Mouse (Mus musculus): Measurements from ENCODE around the gene Tceanc2.

Tceanc2 gene

DNA sequence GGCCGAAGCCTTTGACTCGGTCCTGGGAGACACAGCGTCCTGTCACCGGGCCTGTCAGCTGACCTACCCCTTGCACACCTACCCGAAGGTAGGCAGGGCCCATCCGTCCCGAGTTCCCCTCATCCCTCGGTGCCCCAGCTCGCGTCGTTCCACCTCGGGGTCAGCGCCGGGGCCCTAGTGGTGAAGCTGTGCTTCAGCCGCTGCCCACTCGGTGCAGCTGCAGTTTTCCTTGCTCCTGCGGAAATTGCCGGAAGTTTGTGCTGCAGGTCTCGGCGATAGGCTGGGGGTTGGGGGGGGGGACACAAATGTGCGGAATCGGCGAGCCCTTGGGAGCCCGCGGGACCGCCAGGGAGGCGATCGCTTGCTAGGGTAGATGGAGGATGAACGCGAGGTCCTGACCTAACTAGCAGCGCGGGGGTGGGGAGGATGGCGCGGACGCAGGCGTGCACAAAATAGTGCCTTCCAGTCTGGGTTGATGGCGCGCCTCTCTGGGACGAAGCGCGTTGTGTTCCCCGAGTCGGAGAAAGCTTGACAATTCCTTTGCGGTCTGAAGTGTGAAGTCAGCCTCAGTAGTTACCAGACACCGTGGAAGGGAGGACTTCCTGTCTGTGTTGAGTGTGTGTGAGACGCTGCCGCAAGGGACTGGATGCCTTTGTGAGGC lies at the start of gene Tceanc2:
Gene Tceanc2 (minus strand): TSS at position 287 of the 661 bp plus-strand sequence.
- DNase-seq: peak; percentile 50

DNA sequence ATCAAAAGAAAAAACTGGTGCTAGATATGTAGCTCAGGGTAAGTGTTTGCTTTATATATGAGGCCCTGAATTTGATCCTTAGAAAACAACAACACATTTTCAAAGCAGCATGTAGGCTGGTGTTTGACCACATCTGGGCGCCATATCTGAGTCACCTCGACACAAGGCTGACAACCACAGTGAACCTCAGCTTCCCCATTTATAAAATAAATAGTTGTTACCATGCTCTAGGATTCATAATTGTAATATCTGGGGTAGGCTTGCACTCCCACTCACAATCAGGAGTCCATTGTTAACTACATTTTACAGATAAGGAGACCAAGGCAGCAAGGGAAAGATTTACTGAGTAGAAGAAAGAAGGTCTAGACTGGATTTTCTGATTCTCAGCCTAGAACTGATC lies 47.4 kb upstream of the Tceanc2 start:
- DNase-seq: no peak

DNA sequence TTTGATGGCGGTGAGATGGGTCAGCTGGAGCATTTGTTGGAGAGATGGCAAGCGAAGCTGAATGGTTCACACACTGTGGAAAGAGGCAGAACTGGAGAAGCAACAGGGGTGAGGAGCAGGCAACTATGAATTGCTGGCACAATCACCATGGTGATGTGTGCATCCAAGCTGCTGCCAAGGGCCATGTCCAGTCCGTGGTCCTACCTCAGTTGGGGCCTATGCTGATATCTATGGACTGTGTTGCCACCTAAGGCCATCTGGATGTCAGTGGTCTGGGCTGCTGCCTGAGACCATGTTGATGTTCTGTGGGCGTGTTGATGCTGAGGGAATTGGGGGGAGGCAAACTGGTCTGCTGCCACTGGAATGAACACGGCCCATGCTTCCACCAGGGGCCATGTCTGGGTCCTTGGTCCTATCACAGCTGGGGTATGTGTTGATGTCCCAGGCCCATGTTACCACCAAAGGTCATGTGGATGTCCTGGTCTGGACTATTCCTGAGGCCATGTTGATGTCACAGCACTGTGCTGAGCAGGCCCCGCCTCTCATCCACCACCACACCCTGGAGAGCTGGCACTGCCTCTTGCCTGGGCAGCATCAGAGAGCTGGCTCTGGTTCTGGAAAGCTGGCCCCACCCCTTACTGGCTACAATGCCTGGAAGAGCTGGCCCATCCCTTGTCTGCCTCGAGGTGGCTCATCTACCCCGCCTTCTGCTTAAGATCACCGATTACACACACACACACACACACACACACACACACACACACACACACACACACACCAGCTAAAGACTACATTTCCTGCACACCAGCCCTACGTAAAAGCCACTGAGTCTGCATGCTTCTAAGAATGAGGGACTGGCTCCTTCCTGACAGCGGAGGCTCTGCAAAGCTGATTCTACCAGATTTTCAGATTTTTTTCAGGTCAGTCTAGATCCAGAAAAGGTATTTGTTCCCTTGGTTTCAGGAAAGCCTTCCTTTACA lies 44.6 kb upstream of the Tceanc2 start:
- DNase-seq: peak; percentile 59

DNA sequence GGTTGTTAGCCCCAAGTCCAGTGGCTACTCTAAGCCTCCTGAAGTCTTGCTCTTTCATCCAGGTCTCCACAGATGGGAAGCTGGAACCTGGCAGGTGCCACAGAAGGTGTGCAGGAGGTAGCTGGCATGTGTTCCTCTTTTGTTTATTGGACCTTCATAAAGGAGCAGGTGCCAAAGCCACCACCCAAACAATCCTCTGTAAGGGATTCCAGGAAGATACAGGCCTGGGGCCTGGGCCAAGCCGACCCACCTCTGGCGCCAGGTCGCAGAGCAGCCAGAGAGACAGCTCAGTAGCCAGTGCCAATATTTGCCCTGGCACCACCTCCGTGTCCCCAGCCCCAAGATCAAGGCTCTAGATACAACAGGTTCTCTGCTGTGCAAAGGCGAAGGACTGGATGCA lies 42.6 kb upstream of the Tceanc2 start:
- DNase-seq: no peak

DNA sequence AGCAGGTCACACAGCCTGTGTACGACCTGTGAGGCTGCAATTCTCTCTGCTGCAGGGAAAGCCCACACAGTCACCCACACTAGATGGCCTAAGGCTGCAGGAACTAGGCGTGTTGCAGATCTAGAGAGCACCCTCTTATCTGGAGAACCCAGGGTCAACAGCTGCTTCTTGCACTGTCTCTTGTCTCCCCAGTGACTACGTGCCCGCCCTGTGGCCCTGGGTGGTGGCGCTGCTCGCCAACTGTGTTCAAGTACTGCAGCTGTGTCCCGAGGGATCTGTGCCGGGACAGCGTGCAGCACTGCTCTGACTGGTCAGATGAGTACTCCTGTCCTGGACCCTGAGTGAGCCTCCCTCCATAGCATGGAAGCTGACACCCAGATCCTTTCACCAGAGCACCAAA lies 38.7 kb upstream of the Tceanc2 start:
- DNase-seq: no peak

DNA sequence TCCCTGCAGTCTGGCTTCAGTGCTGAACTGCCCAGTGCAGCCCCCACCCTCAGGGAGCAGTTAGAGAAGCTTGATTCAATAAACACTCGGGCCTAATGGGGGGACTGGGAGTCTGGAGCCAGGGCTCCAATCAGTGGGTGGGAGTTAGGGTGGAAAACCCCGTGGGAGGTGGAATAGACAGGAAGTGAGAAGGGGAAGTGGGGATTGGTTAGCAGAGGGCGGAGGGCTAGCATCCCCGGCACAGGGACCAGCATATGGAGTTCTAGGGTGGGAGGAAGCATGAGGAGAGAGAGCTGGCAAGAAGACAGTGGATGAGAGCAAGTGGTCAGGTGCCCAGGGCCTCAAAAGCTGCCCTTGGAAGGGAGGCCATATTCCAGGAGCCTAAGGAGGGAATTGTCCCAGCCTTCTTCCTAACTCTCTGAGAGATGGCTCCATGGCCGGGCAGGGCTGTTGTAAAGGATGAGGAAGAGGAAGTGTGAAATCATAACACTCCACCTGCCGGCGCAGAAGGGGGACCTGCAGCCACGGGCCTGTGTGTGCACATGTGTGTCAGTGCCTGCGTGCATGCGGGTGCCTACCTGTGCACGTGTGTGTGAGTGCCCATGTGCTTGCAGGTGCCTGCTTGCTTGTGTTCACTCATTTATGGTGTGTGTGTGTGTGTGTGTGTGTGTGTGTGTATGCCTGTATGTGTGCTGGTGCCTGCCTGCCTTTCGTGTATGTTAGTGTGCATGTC lies 34.5 kb upstream of the Tceanc2 start:
- no peak for DNase-seq

DNA sequence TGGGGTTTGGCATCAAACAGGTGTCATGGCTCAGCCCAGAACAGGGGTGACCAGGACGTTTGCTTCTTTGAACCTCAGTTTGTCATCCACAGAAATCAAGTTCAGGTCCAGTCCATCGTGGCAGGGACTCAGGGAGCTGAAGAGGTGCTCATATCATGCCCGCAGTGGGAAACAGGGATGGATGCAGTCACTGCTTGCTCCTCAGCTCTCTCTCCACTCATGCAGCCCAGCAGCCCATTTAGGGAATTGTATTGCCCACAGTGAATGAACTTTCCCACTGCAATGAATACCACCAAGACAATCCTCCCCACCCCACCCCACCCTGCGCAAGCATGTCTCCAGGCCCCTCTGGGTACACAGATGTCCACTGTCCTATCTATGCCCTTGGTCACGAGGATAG lies 33.0 kb upstream of the Tceanc2 start:
- no peak for DNase-seq

DNA sequence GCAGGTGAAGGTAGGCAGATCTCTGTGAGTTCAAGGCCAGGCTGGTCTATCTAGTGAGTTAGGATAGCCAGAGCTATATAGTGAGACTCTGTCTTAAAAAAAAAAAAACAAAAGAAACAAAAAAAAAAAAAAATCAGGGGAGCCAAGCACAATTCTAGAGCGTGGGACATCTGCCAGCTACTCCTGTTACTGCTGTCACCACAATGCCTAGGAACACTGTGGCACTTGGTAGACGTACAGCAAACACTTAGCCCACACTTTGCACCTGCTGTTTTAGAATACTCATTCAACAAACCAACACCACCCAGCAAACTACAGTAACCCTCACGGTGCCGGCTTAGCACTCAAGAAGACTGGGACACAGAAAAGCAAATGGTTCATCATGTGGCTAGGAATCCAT lies 32.5 kb upstream of the Tceanc2 start:
- peak; percentile 77 for DNase-seq

DNA sequence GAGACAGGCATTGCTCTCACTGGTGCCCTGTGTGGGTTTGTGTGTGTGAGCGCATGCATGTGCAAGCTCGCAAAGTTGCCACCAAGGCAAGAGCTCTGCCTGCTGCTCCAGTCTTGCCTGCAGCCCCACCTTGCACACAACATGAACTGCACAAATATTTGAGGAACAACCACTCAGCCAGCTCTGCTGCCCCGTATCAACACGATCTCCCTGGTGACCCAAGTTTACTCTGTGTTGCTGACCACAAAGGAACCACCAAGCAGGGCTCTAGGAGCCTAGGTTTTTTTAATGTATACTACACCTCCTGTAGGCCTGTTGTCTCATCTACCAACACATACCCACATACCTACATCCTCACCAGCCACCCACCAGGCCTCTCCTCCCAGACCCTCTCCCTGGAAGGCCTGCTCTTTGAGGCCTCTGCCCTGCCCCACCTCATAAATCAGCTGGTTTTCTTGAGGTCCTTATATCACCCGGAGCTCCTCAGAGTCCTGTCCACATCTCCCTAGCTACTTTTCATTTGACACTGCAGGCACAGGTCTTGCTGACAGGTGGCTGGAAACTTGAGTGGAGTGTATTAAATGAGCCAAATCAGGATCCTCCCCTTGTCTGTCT lies 31.7 kb upstream of the Tceanc2 start:
- peak; percentile 35 for DNase-seq

DNA sequence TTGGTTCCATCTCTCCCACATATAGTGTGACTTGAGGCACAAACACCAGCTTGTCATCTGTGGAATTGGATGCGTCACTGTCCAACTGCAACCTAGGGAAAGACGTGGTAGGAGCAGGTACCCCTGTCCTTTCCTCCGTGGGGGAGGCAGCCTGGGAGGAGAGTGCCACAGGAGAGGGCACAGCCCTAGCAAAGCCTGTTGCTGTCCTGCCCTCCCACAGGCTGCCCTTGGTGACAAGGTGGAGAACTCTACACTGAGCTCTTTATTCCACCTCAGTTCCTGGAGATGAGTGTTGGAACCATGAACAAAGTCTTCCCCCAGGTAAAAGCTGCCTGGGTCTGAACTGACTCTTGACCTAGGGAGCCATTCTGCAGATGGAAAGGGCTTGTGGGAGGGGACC lies 30.0 kb upstream of the Tceanc2 start, which contains the start of gene Ldlrad1:
Gene Ldlrad1 (plus strand): TSS at position 301 of the 400 bp plus-strand sequence.
- no peak for DNase-seq

DNA sequence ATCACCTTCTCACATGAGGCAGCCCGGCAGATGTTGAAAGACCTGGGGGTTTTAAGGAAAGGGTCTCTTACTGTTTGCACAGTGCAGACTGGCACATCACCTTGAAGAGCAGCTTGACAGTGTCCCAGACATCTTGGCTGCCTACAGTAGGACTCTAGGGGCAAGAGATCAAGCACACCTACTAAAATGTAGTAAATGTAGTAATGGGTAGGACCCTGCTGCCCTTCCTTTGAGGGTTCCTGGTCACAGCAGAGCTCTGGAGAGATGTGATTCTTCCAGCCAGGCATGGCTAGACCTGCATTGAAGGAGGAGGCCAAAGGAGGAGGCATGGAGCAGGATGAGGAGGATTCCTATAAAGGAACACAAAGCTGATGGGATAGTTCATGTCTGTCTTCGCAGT lies 28.1 kb upstream of the Tceanc2 start:
- DNase-seq: no peak

DNA sequence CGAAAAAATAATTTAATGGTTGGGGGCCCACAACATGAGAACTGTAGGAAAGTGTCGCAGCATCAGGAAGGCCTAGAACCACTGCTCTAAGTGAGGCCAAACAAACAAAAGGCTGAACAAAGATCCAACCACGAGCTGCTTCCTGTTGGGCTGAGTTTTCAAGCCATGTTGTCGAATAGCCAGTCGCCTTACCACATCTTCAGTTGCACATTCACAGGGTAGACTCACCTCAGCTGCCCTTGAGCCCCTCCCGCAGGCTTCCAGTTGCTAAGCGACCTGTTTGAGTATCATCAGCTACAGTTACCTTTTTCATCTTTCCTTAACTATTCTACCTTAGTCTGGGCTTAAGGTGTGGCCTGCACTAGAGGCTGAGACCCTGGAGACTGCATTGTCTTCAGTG lies 24.1 kb upstream of the Tceanc2 start:
- DNase-seq: no peak

DNA sequence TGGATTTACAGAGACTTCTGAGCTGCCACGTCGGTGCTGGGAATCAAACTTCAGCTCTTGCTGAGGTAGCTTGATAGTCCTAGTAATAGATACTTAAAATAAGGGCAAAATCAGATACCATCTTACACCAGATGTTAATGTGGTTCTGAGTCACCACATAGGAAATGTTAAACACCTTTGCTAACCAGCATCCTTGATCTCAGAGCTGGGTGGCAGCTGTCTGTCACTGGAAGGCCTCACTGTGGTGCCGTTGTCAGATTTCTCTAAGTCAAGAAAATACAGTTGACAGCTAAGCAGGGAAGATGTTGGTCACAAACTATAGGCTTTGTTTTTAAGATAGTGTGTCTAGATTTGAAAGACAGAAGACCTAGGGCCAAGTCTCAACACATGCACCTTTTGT lies 22.9 kb upstream of the Tceanc2 start:
- DNase-seq: no peak

DNA sequence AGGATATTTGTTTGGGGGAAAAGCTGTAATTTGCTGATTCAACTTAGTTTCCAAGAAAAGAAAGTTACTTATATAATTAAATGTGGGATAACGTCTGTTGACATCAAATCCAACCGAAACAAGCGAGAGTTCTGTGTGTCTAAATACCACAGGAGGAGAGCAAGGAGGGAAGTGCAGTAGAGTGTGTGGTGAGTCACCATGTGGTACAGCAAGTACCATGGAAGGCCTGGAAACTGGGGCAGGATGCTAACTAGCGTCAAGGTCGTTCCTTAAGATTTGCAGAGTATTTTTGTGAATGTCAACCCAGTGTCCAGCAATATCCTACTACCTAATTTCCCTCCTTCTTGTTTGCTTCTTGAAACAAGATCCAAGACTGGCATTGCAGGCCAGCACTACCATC lies 19.2 kb upstream of the Tceanc2 start:
- DNase-seq: no peak

DNA sequence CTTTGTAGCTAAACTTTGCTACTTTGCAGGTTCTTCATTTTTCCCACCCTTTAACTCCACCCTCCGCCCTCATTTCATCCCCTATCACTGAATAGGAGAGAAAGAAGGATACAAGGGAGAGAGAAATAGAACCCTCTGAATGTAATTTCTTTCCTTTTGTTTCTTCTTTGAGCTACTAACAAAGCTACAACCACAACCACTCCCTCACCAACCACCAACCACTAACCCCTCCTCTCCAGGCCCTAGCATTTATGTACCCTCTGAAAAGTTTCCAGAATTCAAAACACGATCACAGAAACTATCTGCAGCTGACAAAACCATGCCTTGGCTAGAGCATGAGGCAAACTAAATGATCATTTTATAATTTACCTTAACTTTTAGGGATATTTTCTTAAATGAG lies 17.5 kb upstream of the Tceanc2 start:
- DNase-seq: no peak

DNA sequence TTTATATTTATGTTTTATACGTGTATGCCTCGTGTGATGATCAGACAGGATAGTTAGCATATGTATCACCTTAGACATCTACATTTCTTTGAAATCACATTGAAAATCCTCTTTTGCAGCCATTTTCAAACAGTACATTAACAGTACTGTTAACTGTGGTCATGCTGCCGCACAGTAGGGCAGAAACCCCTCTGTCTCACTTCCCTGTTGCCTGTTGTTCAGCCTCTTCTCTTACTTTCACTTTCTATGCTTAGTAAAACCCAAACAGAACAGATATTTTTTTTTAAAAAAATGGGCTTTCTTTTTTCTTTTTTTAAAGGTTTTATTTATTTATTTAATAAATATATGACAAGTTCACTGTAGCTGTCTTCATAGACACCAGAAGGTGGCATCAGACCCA lies 14.9 kb upstream of the Tceanc2 start:
- DNase-seq: no peak

DNA sequence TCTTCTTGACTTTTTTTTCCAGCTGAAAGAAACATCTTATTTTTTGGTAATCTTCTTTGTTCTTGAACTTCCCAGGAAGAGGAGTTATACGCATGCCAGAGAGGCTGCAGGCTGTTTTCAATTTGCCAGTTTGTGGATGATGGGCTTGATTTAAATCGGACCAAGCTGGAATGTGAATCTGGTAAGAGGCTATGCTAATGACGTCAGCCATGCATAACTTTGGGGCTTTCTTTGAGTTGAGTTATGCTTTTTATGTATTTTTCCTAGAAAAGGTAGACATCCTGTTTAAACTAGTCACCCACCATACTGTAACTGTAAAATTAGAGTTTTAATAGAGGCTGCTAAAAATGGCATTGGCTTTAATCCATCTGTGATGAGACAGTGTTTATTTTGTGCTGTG lies 6.8 kb upstream of the Tceanc2 start:
- no peak for DNase-seq

DNA sequence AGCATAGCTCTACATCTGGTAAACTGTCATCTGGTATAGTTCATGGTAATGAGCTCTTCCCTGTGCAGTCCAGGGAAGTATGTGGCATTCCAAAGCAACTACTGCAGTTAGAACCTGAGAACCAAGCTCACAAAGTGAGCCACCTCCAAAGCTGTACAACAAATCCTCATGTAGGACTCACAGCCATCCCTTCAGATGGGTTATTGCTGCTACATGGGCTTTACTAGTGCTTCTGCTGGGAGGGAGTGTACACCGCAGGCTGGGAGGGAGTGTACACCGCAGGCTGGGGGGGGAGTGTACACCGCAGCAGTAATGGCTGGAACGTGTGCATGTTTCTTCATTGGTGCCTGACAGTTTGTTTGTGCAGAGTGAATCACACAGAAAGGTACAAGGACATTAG lies 4.3 kb upstream of the Tceanc2 start:
- no peak for DNase-seq

DNA sequence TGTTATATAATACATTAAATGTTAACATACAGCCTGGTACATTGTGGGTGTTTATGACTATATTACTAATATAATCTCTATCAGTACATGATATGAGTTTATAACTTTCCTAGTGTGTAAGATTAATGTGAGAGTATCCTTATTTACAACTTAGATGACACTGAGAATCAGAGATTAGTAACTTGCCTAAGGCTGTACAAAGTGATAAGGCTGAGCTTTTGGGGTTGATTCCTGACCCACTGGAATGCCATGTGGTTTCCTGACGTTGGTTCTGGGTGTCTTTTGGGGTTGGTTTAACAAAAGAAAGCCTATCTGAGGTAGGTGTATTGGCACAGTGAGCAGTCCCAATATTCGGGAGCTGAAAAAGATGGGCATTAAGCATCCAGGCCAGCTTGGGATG lies 3.9 kb upstream of the Tceanc2 start:
- no peak for DNase-seq

DNA sequence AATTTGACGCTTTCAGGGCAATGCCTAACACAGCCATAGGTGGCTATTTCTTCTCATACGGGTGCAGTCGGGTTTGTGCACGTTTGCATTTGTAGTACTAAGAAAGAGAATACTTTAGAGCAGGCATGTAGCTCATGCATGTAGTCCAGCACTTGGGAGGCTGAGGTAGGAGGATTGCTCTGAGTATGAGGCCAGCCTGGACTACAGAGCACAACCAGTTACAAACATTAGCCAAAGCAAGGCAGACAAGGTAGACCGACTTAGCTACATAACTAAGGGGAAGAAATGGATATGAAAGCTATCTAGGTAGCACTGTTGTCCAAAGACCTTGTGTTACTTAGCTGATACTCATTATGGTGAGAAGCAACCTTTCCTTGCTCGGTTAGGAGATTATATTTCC lies 3.0 kb upstream of the Tceanc2 start:
- DNase-seq: no peak

DNA sequence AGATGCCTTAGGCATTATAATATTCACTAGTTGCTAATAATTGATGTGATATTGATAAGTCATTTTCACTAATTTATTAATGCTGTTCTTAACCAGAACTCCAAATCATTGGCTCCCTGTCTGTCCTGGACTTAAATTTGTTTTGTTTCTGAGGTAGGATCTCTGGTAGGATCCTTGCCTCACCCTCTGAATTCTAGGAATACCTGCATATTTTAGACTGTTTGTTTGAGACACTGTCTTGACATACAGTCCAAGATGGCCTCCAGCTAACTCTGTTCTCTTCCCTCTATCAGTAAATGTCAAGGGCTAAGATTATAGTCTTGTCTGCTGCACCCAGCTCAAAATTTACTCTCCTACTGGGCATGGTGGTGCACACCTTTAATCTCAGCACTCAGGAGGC lies 1.8 kb upstream of the Tceanc2 start:
- DNase-seq: no peak

DNA sequence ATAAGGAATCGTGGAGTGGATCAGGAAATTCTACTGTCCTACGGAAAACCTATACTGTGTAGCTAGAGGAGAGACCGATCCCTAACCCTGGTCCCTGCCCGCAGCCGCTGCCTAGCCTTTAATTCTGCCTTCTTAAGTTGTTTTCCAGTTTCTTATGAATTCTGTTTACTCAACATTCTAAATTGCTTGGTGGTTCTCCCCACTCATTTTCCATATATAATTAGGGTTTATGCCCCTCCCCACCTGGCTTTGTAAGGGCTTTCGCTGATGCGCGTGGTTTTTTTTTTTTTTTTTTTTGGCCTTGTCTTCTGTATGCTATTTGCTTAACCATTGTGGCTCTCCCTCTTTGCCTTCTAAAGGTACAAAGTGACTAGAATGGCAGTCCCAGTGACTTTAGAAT lies 645 bp upstream of the Tceanc2 start:
- DNase-seq: no peak

DNA sequence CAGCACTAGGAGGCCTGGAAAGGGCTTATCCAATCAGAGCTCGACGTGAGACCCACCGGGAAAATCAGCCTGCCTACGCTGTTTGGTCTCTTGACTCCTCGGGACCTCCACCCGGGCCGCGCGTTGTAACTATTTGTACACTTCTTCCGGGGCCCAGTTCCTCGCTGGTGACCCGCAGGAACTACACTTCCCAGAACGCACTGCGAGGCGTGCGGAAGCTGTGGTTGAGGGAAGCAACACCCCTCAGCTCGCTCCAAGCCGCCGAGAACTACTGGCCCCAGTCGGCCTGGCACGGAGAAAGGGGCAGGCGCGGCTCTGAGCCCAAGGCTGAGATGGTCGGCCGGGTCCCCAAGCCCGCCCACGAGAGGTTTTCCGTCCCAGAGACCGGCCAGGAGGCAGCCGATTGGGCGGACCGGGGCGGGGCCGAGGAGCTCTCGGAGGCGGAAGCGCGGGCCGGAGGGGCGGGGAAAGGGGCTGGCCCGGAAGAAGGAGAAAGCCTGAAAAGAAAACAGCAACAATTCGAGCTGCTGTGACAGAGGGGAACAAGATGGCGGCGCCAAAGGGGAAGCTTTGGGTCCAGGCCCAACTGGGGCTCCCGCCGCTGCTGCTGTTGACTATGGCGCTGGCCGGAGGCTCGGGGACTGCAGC lies 610 bp downstream of the Tceanc2 start, which contains the start of gene Tmem59:
Gene Tmem59 (plus strand): TSS at position 218 of the 648 bp plus-strand sequence.
- DNase-seq: peak; percentile 97

Data from lung, postnatal 14 days (tissue).